Mouse (Mus musculus) midbrain, embryonic 14.5 days (tissue): ENCODE measurements at regions not wholly inside any gene's neighbourhood (a gene's known extent, or its start where the extent isn't known, plus 50 kb on each side); places are given as distances from the start of the nearest gene placed in this dataset.

Experiments used
- ATAC-seq: fragments of 200-750 bp; cut with Nextera tagmentation; 2 replicates; pipeline ENCODE4 v1.8.0; 2017; ENCODE audit warnings: moderate number of reproducible peaks, moderate library complexity; ENCODE audit not compliant: low FRiP score, low TSS enrichment
- DNase-seq: peaks from one replicate; pipeline ENCODE4 v3.0.0-alpha.2; 2015
- H3K27ac ChIP-seq: fragments of 300-500 bp; sonication (generic); replicated peaks from 2 replicates; pipeline ENCODE4 v1.5.1; 2014; ENCODE audit warnings: mild to moderate bottlenecking, low read depth, low read length, moderate library complexity
- H3K27me3 ChIP-seq: fragments of 300-500 bp; sonication (generic); 2 replicates; pipeline ENCODE4 v1.6.1; 2014; ENCODE audit warnings: low read length, control low read depth, mixed read lengths; ENCODE audit not compliant: control insufficient read depth, insufficient read depth
- H3K36me3 ChIP-seq: fragments of 300-500 bp; sonication (generic); 2 replicates; pipeline ENCODE4 v1.6.1; 2014; ENCODE audit warnings: low read length, control low read depth; ENCODE audit not compliant: control insufficient read depth, insufficient read depth
- H3K4me1 ChIP-seq: fragments of 300-500 bp; sonication (generic); 2 replicates; pipeline ENCODE4 v1.6.1; 2014; ENCODE audit warnings: mild to moderate bottlenecking, antibody characterized with exemption, low read length, control low read depth; ENCODE audit not compliant: control insufficient read depth, insufficient read depth
- H3K4me2 ChIP-seq: fragments of 300-500 bp; sonication (generic); 2 replicates; pipeline ENCODE4 v1.6.1; 2014; ENCODE audit warnings: mild to moderate bottlenecking, low read length, moderate library complexity
- H3K4me3 ChIP-seq: fragments of 300-500 bp; sonication (generic); replicated peaks from 2 replicates; pipeline ENCODE4 v1.5.1; 2014; ENCODE audit warnings: low read depth, low read length
- H3K9ac ChIP-seq: fragments of 300-500 bp; sonication (generic); replicated peaks from 2 replicates; pipeline ENCODE4 v1.6.1; 2014; ENCODE audit warnings: mild to moderate bottlenecking, low read length, moderate library complexity
- H3K9me3 ChIP-seq: fragments of 300-500 bp; sonication (generic); 2 replicates; pipeline ENCODE4 v1.6.1; 2016; ENCODE audit warnings: low read length, control low read depth, mixed read lengths; ENCODE audit not compliant: control insufficient read depth
- WGBS: fragments of 180-500 bp; shearing (Covaris S2); extraction: QIAGEN DNeasy Blood & Tissue Kit; methylation state at CpG from one replicate; pipeline ENCODE4 v1.1.7; 2014; 5-methylcytosine and 5-hydroxymethylcytosine counted together

DNA sequence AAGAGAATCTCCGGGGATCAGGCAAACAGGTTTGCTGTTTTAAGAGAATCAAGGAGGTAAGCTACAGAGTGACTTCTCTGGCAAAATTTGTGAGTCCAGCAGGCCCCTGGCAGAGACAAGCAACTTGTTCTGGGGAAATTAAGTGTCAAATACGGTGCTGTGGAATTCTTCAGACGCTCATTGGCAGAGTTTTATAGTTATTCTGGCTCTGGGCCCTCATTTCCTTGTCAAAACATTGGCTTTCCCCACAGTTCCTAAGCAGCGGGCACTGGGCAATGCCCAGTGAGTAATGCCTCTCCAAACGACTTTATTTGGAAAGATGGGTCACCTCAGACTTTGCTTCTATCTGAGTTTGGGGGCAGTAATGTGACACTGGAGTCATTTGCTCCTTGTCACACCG, 180.1 kb upstream of the Vstm2b start:
- Histone ChIP-seq H3K9ac (no peak overlapping the region), H3K36me3 (no peaks in the 10 kb centered on the region), H3K4me1 (no peaks in the 10 kb centered on the region), H3K9me3 (no peaks in the 10 kb centered on the region), H3K27ac (no peak overlapping the region), H3K27me3 (no peaks in the 10 kb centered on the region), H3K4me3 (no peak overlapping the region), H3K4me2 (no peak overlapping the region)
- 81% methylated on average over 6 of the region's 6 CpGs for WGBS
- ATAC-seq (no peak), DNase-seq (no peak)

DNA sequence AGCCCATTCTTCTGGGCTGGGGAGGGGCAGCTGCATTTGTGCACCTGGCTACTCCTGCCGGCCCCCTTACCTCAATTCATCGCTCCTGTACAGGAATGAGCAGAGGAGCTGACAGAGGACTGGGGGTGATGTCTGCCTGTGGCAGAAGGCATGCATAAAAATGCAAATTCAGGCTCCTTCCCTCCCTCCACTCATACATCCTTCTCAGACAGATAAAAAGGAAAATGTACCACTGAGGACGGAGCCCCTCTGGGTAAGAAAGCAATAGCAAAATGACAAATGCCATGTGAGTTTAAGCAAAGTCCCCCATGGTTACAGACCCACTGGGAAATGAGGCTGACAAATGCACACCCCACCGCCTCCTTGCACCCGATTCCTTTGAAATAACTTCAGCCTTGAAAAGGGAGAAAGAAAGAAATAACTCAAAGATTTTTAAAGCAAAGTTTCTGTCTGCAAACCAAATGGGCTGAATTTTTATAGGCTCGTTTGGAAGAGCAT, 161.1 kb upstream of the Vstm2b start:
- Histone ChIP-seq H3K4me3 (no peak overlapping the region), H3K9ac (no peak overlapping the region), H3K27me3 (no peaks in the 10 kb centered on the region), H3K4me2 (no peak overlapping the region), H3K9me3 (no peaks in the 10 kb centered on the region), H3K27ac (no peak overlapping the region), H3K36me3 (no peaks in the 10 kb centered on the region), H3K4me1 (no peaks in the 10 kb centered on the region)
- WGBS = 47% methylated on average over 6 of the region's 6 CpGs
- ATAC-seq (0 out of 2 replicates have a peak, but pooled peaks have one; percentile 8), DNase-seq (peak; percentile 18)

DNA sequence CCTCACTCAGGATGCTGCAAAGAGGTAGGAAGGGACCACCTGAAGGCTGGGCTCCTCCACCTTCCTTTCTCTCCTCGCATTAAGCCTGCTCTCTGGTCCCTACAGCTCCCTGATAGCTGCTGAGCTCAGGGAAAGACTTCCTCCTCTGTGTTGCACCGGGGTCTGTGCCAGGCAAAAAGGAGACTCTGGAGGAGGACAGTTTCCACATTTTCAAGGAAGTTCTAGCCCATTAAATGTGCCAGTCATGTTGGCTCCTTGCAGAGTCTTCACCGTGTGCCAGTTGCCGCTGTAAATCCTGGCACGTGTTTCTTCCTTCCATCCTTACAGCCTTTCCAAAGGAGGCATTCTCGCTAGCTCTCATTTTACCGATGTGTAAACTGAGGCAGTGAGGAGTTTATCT, 160.6 kb upstream of the Vstm2b start:
- Histone ChIP-seq H3K36me3 (no peaks in the 10 kb centered on the region), H3K9ac (no peak overlapping the region), H3K9me3 (no peaks in the 10 kb centered on the region), H3K27ac (no peak overlapping the region), H3K27me3 (no peaks in the 10 kb centered on the region), H3K4me2 (no peak overlapping the region), H3K4me3 (no peak overlapping the region), H3K4me1 (no peaks in the 10 kb centered on the region)
- no peak for ATAC-seq
- 76% methylated on average over 7 of the region's 7 CpGs for whole genome bisulfite sequencing
- no peak for DNase-seq

DNA sequence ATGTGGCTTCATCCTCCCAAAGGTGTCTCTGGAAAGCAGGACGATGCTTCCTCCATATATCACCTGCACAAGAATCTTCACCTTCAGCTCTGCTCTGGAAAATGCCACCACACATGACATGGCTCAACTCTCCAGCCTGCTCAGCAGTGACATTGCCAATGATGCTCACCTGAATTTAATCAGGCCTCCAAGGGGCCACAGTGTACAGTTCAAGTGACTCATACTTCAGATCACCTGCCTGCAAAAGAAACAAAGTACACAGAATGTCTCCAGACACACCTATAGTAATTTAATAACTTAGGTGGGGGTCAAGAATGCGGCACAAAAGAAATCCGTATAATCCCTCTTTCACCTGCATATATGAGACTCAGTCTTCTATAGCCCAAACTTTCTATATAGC, 160.0 kb upstream of the Vstm2b start:
- Histone ChIP-seq H3K27me3 (no peaks in the 10 kb centered on the region), H3K4me2 (no peak overlapping the region), H3K36me3 (no peaks in the 10 kb centered on the region), H3K9me3 (no peaks in the 10 kb centered on the region), H3K9ac (no peak overlapping the region), H3K4me3 (no peak overlapping the region), H3K4me1 (no peaks in the 10 kb centered on the region), H3K27ac (no peak overlapping the region)
- ATAC-seq (no peak), DNase-seq (no peak)
- 92% methylated on average over 3 of the region's 3 CpGs for WGBS

DNA sequence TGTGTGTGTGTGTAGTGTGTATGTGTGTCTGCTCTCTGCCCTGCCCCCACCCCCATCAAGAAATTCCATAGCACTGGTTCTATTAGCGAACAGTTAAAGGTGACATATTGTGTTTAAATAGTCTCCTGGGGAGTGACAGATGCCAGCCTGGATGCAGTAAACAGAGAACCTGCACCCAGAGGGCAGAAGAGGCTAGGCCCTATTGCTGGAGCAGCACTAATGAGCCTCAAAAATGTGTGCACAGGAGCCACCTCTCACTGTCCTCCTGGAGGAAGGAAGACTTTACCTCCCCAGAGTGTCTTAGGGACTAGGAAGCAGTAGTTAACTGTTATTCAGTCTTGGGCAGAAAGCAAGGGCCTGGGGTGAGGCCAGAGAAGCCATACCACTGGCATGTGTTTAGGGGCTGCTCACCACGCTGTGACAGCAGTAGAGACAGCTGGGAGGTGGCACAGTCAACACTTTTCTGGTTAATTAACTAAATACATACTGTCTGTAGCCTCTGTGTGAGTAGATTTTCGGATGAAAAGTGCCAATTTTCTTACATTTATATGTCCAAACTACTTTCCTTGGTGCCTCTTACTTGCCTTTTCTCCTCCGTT, 155.5 kb upstream of the Vstm2b start:
- Histone ChIP-seq H3K27ac (no peak overlapping the region), H3K9me3 (no peaks in the 10 kb centered on the region), H3K9ac (no peak overlapping the region), H3K4me1 (no peaks in the 10 kb centered on the region), H3K4me2 (no peak overlapping the region), H3K27me3 (no peaks in the 10 kb centered on the region), H3K4me3 (no peak overlapping the region), H3K36me3 (no peaks in the 10 kb centered on the region)
- WGBS = 71% methylated on average over 4 of the region's 4 CpGs
- ATAC-seq (no peak), DNase-seq (no peak)

DNA sequence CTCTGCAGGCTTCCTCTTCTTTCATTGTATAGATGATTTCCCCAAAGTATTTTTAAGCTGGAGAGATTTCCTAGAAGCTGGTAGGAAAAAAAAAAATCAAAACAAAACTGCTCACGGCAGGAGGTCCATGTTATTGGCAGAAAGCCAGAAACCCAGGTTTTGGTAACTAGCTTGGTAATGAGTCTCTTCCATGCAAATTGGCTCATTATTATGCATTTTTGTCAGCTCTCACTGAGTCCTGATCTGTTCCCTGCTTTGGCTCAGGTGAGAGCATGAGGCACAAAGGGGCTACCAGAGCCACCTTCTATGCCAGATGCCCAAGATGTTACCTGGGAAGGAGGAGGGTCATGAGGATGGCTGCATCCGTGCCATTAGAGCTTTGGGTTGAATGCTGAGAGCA, 146.3 kb upstream of the Vstm2b start:
- no peaks in the 10 kb centered on the region for H3K9me3 ChIP-seq
- no peaks in the 10 kb centered on the region for H3K36me3 ChIP-seq
- ATAC-seq = 0 out of 2 replicates have a peak, but pooled peaks have one; percentile 63
- H3K4me2 ChIP-seq = no peak overlapping the region
- WGBS = 34% methylated on average over 2 of the region's 2 CpGs
- H3K4me1 ChIP-seq = 0 out of 2 replicates have a peak, but pooled peaks cover 9% of the 10 kb centered on the region
- H3K27me3 ChIP-seq = no peaks in the 10 kb centered on the region
- DNase-seq = peak; percentile 83
- H3K27ac ChIP-seq = no peak overlapping the region; the same call in 1 of the 2 replicates
- no peak overlapping the region for H3K9ac ChIP-seq
- no peak overlapping the region for H3K4me3 ChIP-seq

DNA sequence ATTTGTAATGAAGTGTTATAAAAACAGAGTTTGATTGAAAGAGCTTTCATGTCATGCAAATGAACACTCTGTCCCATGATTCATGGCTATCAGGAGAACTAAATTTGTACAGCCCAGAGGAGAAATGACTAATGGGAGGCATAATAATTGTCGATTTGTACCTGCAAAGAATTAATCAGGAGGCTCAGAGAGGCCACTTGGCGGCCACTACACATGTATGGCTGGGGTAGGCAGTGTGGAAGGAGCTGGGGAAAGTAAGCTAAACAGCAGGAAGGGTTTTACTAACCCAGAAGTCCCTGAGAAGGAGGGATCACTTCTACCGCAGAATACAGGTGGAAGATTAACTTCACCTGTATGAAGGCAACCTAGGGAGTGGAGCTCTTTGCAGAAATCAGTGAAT, 145.9 kb upstream of the Vstm2b start:
- DNase-seq (no peak), ATAC-seq (no peak; the same call in 1 of the 2 replicates)
- 56% methylated on average over 3 of the region's 3 CpGs for WGBS
- H3K36me3 ChIP-seq = no peaks in the 10 kb centered on the region
- no peak overlapping the region; the same call in 1 of the 2 replicates for H3K27ac ChIP-seq
- H3K4me2 ChIP-seq = no peak overlapping the region
- H3K27me3 ChIP-seq = no peaks in the 10 kb centered on the region
- H3K9ac ChIP-seq = no peak overlapping the region
- no peaks in the 10 kb centered on the region for H3K9me3 ChIP-seq
- H3K4me1 ChIP-seq = 0 out of 2 replicates have a peak, but pooled peaks cover 9% of the 10 kb centered on the region
- H3K4me3 ChIP-seq = no peak overlapping the region

DNA sequence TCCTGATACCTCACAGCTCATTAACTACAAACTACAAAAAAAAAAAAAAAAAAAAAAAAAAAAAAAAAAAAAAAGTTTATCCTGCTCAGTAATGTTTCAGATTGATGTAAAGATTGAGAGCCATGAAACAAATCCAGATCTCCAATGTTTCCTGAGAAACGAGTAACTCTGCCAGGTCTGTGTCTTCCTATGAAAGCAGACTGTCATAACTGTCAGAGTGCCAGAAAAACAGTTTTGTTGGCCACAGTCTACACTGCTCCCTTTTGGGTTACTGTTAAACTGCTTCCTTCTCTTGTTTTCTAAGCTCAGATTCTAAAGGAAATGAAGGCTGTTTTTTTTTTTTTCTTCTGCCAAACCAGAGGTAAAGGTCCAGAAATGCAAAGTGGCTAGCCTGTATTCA, 144.6 kb upstream of the Vstm2b start:
- WGBS = 60% methylated on average over 1 of the region's 1 CpGs
- Histone ChIP-seq H3K4me2 (no peak overlapping the region), H3K36me3 (no peaks in the 10 kb centered on the region), H3K27ac (no peak overlapping the region), H3K9ac (no peak overlapping the region), H3K27me3 (no peaks in the 10 kb centered on the region), H3K4me1 (0 out of 2 replicates have a peak, but pooled peaks cover 9% of the 10 kb centered on the region), H3K9me3 (no peaks in the 10 kb centered on the region), H3K4me3 (no peak overlapping the region)
- ATAC-seq (no peak), DNase-seq (no peak)

DNA sequence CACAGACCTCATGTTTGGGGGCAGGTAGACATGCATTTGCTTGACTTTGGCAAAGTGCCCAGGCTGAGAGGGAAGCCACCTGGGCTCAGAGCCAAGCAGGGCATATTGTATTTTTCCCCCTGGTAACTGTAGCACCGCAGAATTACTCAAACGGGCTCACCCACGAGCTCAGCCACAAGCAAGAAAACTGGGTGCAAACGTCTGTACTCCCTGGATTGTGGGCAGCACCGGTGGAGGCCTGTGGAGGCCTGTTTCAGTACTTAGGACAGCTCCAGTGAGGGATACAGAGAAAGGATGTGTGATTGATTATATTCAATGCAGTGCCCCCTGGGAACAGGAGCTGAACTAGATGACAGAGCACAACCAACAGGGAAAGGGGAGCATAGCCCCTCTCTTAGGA, 135.6 kb upstream of the Vstm2b start:
- Histone ChIP-seq H3K27ac (no peak overlapping the region), H3K9me3 (no peaks in the 10 kb centered on the region), H3K4me3 (no peak overlapping the region), H3K4me1 (no peaks in the 10 kb centered on the region; the same call in 1 of the 2 replicates), H3K36me3 (no peaks in the 10 kb centered on the region), H3K9ac (no peak overlapping the region), H3K27me3 (no peaks in the 10 kb centered on the region), H3K4me2 (no peak overlapping the region)
- DNase-seq (peak; percentile 70), ATAC-seq (peak; percentile 46; the same call in 1 of the 2 replicates)
- WGBS = 19% methylated on average over 5 of the region's 5 CpGs
